Comparison of ENCODE assay signal across 8 mouse cellular contexts in the genomic region with DNA sequence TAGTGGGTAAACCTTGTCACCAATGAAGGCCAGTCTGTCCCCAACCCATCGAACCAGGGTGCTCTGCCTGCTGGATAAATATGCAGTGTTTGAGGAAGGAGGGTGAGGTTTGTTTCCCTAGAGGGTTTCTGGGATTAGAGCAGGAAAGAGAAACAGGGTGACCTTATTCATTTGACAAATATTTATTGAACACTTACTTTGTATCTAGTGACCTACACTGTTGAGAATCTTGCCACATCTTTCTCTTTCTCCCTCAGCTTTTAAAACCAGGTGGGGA. TPM values are rescaled to one million over a fixed set of nuclear protein-coding genes. Genes with fewer than 3 reads are reported as not detected.
DNase-seq lines count a peak whose midpoint lies in the region; ATAC-seq and TF ChIP-seq lines count a peak whose summit lies in the region.
"Had no signal": no experiment of that assay in that cellular context is flagged by ENCODE, and none has a peak within 500 bp of the region (broad histone marks: within the 10 kb centered on the region; RNA-seq: fewer than 3 reads in every experiment).

No protein-coding gene starts in this region.

- TF ChIP-seq POLR2A in lung, adult 2 months (IDR thresholded peaks at IDR 0.05; ENCODE audit: borderline replicate concordance, extremely low read depth, low read depth, low read length): no peak

- no peaks in the 10 kb centered on the region for H3K27me3 ChIP-seq in lung, embryonic 15.5 days
- H3K27me3 ChIP-seq in forebrain, embryonic 15.5 days: no peaks in the 10 kb centered on the region
- no peaks in the 10 kb centered on the region for H3K27me3 ChIP-seq in liver, embryonic 11.5 days (replicated peaks; ENCODE audit: control insufficient read depth, insufficient read depth, low read length)
- H3K27me3 ChIP-seq in stomach, embryonic 15.5 days (replicated peaks): no peaks in the 10 kb centered on the region

- peaks cover 70% of the 10 kb centered on the region for H3K4me1 ChIP-seq in lung, embryonic 15.5 days
- H3K4me1 ChIP-seq in lung, adult 2 months (ENCODE audit: control insufficient read depth, insufficient read depth, low read length): peaks cover 35% of the 10 kb centered on the region
- H3K4me1 ChIP-seq in forebrain, embryonic 15.5 days: peaks cover 64% of the 10 kb centered on the region
- peaks cover 55% of the 10 kb centered on the region for H3K4me1 ChIP-seq in liver, embryonic 11.5 days (replicated peaks; ENCODE audit: control insufficient read depth, insufficient read depth, low read length)
- peaks cover 52% of the 10 kb centered on the region for H3K4me1 ChIP-seq in stomach, embryonic 15.5 days

- intact Hi-C loops in left cerebral cortex, postnatal 4 days (cut with DNase I): loop anchor here (5.0 kb wide), 1 partner anchor 80 kb away; the partner anchor contains the start of gene Fbxo47

- H3K36me3 ChIP-seq in lung, embryonic 15.5 days: peaks cover 6% of the 10 kb centered on the region; the same call in 1 of the 2 replicates
- no peaks in the 10 kb centered on the region for H3K36me3 ChIP-seq in forebrain, embryonic 15.5 days
- H3K36me3 ChIP-seq in liver, embryonic 11.5 days (ENCODE audit: control insufficient read depth, insufficient read depth, low read length): peaks cover 6% of the 10 kb centered on the region; the same call in 1 of the 2 replicates
- peaks cover 4% of the 10 kb centered on the region; the same call in 1 of the 2 replicates for H3K36me3 ChIP-seq in stomach, embryonic 15.5 days

- TF ChIP-seq CTCF in lung, adult 2 months (IDR thresholded peaks at IDR 0.05; ENCODE audit: insufficient read depth, low read length): no peak

- ATAC-seq in lung, embryonic 15.5 days (ENCODE audit: borderline replicate concordance, extremely low read depth, low FRiP score, low TSS enrichment): no peak
- ATAC-seq in forebrain, embryonic 15.5 days (replicated peaks): no peak
- no peak for ATAC-seq in liver, embryonic 11.5 days (replicated peaks; ENCODE audit: low FRiP score)
- 0 out of 2 replicates have a peak, but pooled peaks have one; percentile 2 for ATAC-seq in stomach, embryonic 15.5 days (ENCODE audit: insufficient read depth, low FRiP score, low read depth)

- H3K9me3 ChIP-seq in lung, embryonic 15.5 days: no peaks in the 10 kb centered on the region
- H3K9me3 ChIP-seq in forebrain, embryonic 15.5 days: no peaks in the 10 kb centered on the region
- no peaks in the 10 kb centered on the region for H3K9me3 ChIP-seq in liver, embryonic 11.5 days (ENCODE audit: control insufficient read depth, low read length)
- H3K9me3 ChIP-seq in stomach, embryonic 15.5 days: no peaks in the 10 kb centered on the region

- H3K4me3 ChIP-seq in lung, embryonic 15.5 days: peak overlapping the region; percentile 75
- no peak overlapping the region for H3K4me3 ChIP-seq in lung, adult 2 months (replicated peaks; ENCODE audit: extremely low read depth, low read depth, low read length)
- H3K4me3 ChIP-seq in forebrain, embryonic 15.5 days: peak overlapping the region; percentile 98
- peak overlapping the region; percentile 64; the same call in 1 of the 2 replicates for H3K4me3 ChIP-seq in liver, embryonic 11.5 days (ENCODE audit: low read depth, low read length)
- H3K4me3 ChIP-seq in stomach, embryonic 15.5 days (replicated peaks): peak overlapping the region; percentile 87; the same call in 1 of the 2 replicates

- no peak for DNase-seq in lung, adult 2 months
- DNase-seq in liver, embryonic 11.5 days (ENCODE audit: low spot score): no peak
- DNase-seq in left cerebral cortex, postnatal 4 days: no peak
- no peak for DNase-seq in frontal cortex, postnatal 10 days (ENCODE audit: low spot score in 2 of 2)

- peak overlapping the region; percentile 6; the same call in 1 of the 2 replicates for H3K9ac ChIP-seq in lung, embryonic 15.5 days
- H3K9ac ChIP-seq in forebrain, embryonic 15.5 days (replicated peaks): peak overlapping the region; percentile 97
- H3K9ac ChIP-seq in liver, embryonic 11.5 days (ENCODE audit: low read depth, low read length): no peak overlapping the region
- no peak overlapping the region for H3K9ac ChIP-seq in stomach, embryonic 15.5 days

- peak overlapping the region; percentile 99 for H3K27ac ChIP-seq in lung, embryonic 15.5 days
- H3K27ac ChIP-seq in forebrain, embryonic 15.5 days (replicated peaks): no peak overlapping the region
- peak overlapping the region; percentile 48; the same call in 1 of the 2 replicates for H3K27ac ChIP-seq in liver, embryonic 11.5 days (ENCODE audit: low read depth, low read length)
- H3K27ac ChIP-seq in stomach, embryonic 15.5 days: peak overlapping the region; percentile 97

- peak overlapping the region; percentile 75 for H3K4me2 ChIP-seq in lung, embryonic 15.5 days
- peak overlapping the region; percentile 58 for H3K4me2 ChIP-seq in forebrain, embryonic 15.5 days (replicated peaks)
- peak overlapping the region; percentile 72 for H3K4me2 ChIP-seq in liver, embryonic 11.5 days
- peak overlapping the region; percentile 80 for H3K4me2 ChIP-seq in stomach, embryonic 15.5 days

- WGBS in lung, embryonic 15.5 days: 21% methylated on average over 1 of the region's 1 CpGs
- WGBS in lung, adult 2 months: 13% methylated on average over 1 of the region's 1 CpGs
- 43% methylated on average over 1 of the region's 1 CpGs for WGBS in forebrain, embryonic 15.5 days
- WGBS in liver, embryonic 11.5 days: 18% methylated on average over 1 of the region's 1 CpGs
- 11% methylated on average over 1 of the region's 1 CpGs for WGBS in stomach, embryonic 15.5 days

RNA-seq across cellular contexts. Expression of gene Lasp1, which starts 3.3 kb away (rescaled TPM):
- polyA plus RNA-seq in lung, embryonic 15.5 days (2015; fragmentation: Nextera tagmentation; extraction: Ambion mirVana): 153 and 160 TPM in 2 replicates
- 120 and 137 TPM in 2 replicates for polyA plus RNA-seq in lung, adult 2 months (2012; rRNA removed)
- polyA plus RNA-seq in forebrain, embryonic 15.5 days (2015; fragmentation: Nextera tagmentation; extraction: Ambion mirVana): 129 and 132 TPM in 2 replicates
- 54.7 and 55.3 TPM in 2 replicates for polyA plus RNA-seq in liver, embryonic 11.5 days (2014; fragmentation: Nextera tagmentation; extraction: Ambion mirVana)
- polyA plus RNA-seq in stomach, embryonic 15.5 days (2015; fragmentation: Nextera tagmentation; extraction: Ambion mirVana): 112 and 122 TPM in 2 replicates
- 100 to 1,000 TPM; 190 to 199 TPM for total RNA-seq in left cerebral cortex, postnatal 4 days (2021)

RNA-seq across cellular contexts. Expression of gene Rpl23, which starts 19.9 kb away (rescaled TPM):
- 457 and 490 TPM in 2 replicates for polyA plus RNA-seq in lung, embryonic 15.5 days (2015; fragmentation: Nextera tagmentation; extraction: Ambion mirVana)
- 81.7 and 95.5 TPM in 2 replicates for polyA plus RNA-seq in lung, adult 2 months (2012; rRNA removed)
- 327 and 370 TPM in 2 replicates for polyA plus RNA-seq in forebrain, embryonic 15.5 days (2015; fragmentation: Nextera tagmentation; extraction: Ambion mirVana)
- 756 and 842 TPM in 2 replicates for polyA plus RNA-seq in liver, embryonic 11.5 days (2014; fragmentation: Nextera tagmentation; extraction: Ambion mirVana)
- polyA plus RNA-seq in stomach, embryonic 15.5 days (2015; fragmentation: Nextera tagmentation; extraction: Ambion mirVana): 502 and 526 TPM in 2 replicates
- 100 to 1,000 TPM; 614 to 660 TPM for total RNA-seq in left cerebral cortex, postnatal 4 days (2021)

RNA-seq across cellular contexts. Expression of gene 1700001P01Rik, which starts 26.4 kb away (rescaled TPM):
- 0.85 TPM in 1 of 2 replicates, not detected in the other for polyA plus RNA-seq in lung, embryonic 15.5 days (2015; fragmentation: Nextera tagmentation; extraction: Ambion mirVana)
- polyA plus RNA-seq in lung, adult 2 months (2012; rRNA removed): 0.22 TPM in 1 of 2 replicates, not detected in the other
- polyA plus RNA-seq in forebrain, embryonic 15.5 days (2015; fragmentation: Nextera tagmentation; extraction: Ambion mirVana): 0.39 and 0.75 TPM in 2 replicates
- polyA plus RNA-seq in liver, embryonic 11.5 days (2014; fragmentation: Nextera tagmentation; extraction: Ambion mirVana): 0.64 TPM in 1 of 2 replicates, not detected in the other
- 0.37 and 0.60 TPM in 2 replicates for polyA plus RNA-seq in stomach, embryonic 15.5 days (2015; fragmentation: Nextera tagmentation; extraction: Ambion mirVana)
- total RNA-seq in left cerebral cortex, postnatal 4 days (2021): 1 to 10 TPM in 1 of 2 experiments, not detected in 1; 2.0 TPM
- polyA plus RNA-seq: spleen, adult 2 months had no signal

RNA-seq across cellular contexts. Expression of gene Cwc25, which starts 35.8 kb away (rescaled TPM):
- polyA plus RNA-seq in lung, embryonic 15.5 days (2015; fragmentation: Nextera tagmentation; extraction: Ambion mirVana): 15.6 and 18.5 TPM in 2 replicates
- polyA plus RNA-seq in lung, adult 2 months (2012; rRNA removed): 7.0 and 11.6 TPM in 2 replicates
- 18.0 and 18.6 TPM in 2 replicates for polyA plus RNA-seq in forebrain, embryonic 15.5 days (2015; fragmentation: Nextera tagmentation; extraction: Ambion mirVana)
- 12.9 and 13.1 TPM in 2 replicates for polyA plus RNA-seq in liver, embryonic 11.5 days (2014; fragmentation: Nextera tagmentation; extraction: Ambion mirVana)
- polyA plus RNA-seq in stomach, embryonic 15.5 days (2015; fragmentation: Nextera tagmentation; extraction: Ambion mirVana): 14.8 and 16.8 TPM in 2 replicates
- 10 to 100 TPM; 17.6 to 20.4 TPM for total RNA-seq in left cerebral cortex, postnatal 4 days (2021)

RNA-seq across cellular contexts. Expression of gene B230217C12Rik, which starts 38.4 kb away (rescaled TPM):
- 4.2 and 4.4 TPM in 2 replicates for polyA plus RNA-seq in lung, embryonic 15.5 days (2015; fragmentation: Nextera tagmentation; extraction: Ambion mirVana)
- 2.8 and 4.5 TPM in 2 replicates for polyA plus RNA-seq in lung, adult 2 months (2012; rRNA removed)
- polyA plus RNA-seq in forebrain, embryonic 15.5 days (2015; fragmentation: Nextera tagmentation; extraction: Ambion mirVana): 17.8 and 21.0 TPM in 2 replicates
- 3.7 and 5.4 TPM in 2 replicates for polyA plus RNA-seq in liver, embryonic 11.5 days (2014; fragmentation: Nextera tagmentation; extraction: Ambion mirVana)
- 4.0 and 5.7 TPM in 2 replicates for polyA plus RNA-seq in stomach, embryonic 15.5 days (2015; fragmentation: Nextera tagmentation; extraction: Ambion mirVana)
- total RNA-seq in left cerebral cortex, postnatal 4 days (2021): 10 to 100 TPM; 27.1 to 29.0 TPM

Comparison
In these comparisons a context has a peak if more than half of its experiments do, and no peak if none do; other contexts are left out.
1. H3K9ac ChIP-seq: peak in lung, embryonic 15.5 days (single experiment) and forebrain, embryonic 15.5 days (single experiment); none in liver, embryonic 11.5 days (single experiment) and stomach, embryonic 15.5 days (single experiment).
2. Peak in every context shown above with its lines, with median percentiles within 50 percentile points of each other: H3K4me2 ChIP-seq.